Mouse (Mus musculus) liver, adult 2 months (tissue): ENCODE results near the gene Adat2.

Experiments
- CTCF ChIP-seq: fragments of 200-500 bp; IDR thresholded peaks from 2 replicates; pipeline ENCODE4 v1.5.1; 2011; ENCODE audit warnings: low read depth, low read length, control low read depth
- POLR2A ChIP-seq: fragments of 200-500 bp; IDR thresholded peaks from 2 replicates; pipeline ENCODE4 v1.6.1; 2011; ENCODE audit warnings: low read length, control low read depth; ENCODE audit not compliant: insufficient read depth; ENCODE audit errors: extremely low read depth

DNA sequence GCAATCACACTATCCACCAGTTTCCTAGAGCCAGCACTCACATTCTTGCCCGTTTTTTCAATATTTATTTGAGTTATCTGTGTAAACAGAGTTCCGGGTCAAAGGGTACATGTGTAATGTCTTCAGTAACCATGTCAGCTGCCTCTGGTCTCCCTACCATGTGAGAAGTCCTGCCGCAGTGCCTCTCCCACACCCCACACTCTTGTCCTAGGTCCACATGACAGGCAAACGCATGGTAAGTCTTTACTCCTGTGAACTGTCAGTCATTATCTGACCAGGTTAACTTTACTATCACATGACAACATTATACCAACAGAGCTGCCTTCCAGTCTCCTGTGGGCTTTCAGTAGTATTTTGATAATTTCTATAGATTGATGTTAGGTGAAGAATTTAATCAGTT lies 24.5 kb upstream of the Adat2 start:
- TF ChIP-seq CTCF = no peak
- TF ChIP-seq POLR2A = no peak
